Mouse (Mus musculus) MN1 (cell line): ENCODE measurements at regions not wholly inside any gene's neighbourhood (a gene's known extent, or its start where the extent isn't known, plus 50 kb on each side); places are given as distances from the start of the nearest gene placed in this dataset.

ENCODE experiments used
- DNase-seq: peaks from one replicate; pipeline ENCODE4 v3.0.0-alpha.2; 2016; ENCODE audit warnings: low spot score

DNA sequence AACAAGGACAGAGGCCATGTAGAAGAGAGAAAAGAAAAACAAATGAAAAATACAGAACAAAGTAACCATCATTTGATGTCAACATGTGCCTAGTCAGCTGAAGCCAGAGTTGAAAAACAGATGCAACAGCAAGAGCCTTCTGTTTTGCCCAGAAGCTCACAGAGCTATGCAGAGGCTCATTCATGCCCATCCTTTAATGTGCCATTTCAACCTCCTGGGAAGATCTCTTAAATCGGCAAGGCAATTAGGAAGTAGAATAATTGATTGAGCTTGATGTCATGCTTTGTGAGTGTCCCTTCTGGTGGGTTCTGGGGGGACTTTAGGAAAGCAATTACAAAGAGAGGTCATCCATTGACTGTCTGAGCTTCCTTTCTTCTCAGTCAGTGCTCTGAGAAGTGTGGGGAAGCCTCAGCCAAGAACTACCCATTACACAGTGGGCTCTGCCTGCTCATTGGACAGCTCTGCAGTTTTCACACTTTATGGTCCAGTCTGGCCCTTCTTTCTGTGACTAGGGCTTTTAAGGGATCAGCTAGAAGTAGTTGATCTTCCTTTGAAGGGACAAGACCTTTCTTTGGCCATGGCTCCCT lies 240.2 kb downstream of the Kcne4 start:
- peak; percentile 5 for DNase-seq

DNA sequence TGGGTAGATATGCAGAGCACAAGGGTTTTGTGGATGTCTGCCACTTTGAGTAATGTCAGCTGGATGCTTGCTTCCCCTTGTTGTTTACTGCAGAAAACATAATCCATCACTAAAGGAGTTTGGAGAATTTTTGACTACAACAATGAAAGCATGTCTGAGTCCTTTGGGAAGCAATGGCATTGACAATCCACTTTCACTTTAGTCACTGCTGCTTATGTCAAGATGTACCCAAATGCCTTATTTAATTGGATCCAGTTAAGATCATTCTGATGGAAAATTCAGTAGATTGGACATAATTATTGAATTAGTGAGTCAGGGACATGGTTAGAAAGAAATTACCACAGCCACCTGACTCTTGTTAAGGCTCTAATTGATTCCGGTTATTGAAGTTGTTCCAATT lies 263.7 kb downstream of the Kcne4 start:
- peak; percentile 76 for DNase-seq
